Mouse (Mus musculus) ES-E14 (cell line): ENCODE measurements around the gene Bicral. TPM values are rescaled to one million over a fixed set of nuclear protein-coding genes. Genes with fewer than 3 reads are reported as not detected.
A peak's percentile ranks its signal among the peaks of the same experiment; 100 is the strongest.

ENCODE experiments used
- DNase-seq: peaks from one replicate; pipeline ENCODE4 v3.0.0-alpha.2; 2013; ENCODE audit warnings: low read depth, low spot score
- H3K27ac ChIP-seq: 2 replicates; pipeline ENCODE4 v1.5.1; 2012; ENCODE audit warnings: low read depth, mild to moderate bottlenecking, low read length, moderate library complexity, mixed read lengths; ENCODE audit not compliant: poor library complexity, insufficient read depth, severe bottlenecking
- H3K36me3 ChIP-seq: 2 replicates; pipeline ENCODE4 v1.6.1; 2012; ENCODE audit warnings: mild to moderate bottlenecking, low read length, moderate library complexity, mixed read lengths; ENCODE audit not compliant: control insufficient read depth, poor library complexity, insufficient read depth, severe bottlenecking
- H3K4me1 ChIP-seq, 2 experiments: fragments of 150-350 bp in 1 of 2; sonication (generic) in 1 of 2; 2 replicates each; pipeline ENCODE4 v1.6.1; 2012; ENCODE audit warnings: low read length in 2 of 2, mild to moderate bottlenecking in 1 of 2, mixed read lengths in 1 of 2; ENCODE audit not compliant: control insufficient read depth in 2 of 2, insufficient read depth in 2 of 2, poor library complexity in 1 of 2
- H3K4me3 ChIP-seq, 2 experiments: fragments of 150-350 bp in 1 of 2; sonication (generic) in 1 of 2; 2 replicates each; pipeline ENCODE4 v1.5.1; 2012; ENCODE audit warnings: low read length in 2 of 2, low read depth in 1 of 2, mild to moderate bottlenecking in 1 of 2, mixed read lengths in 1 of 2; ENCODE audit not compliant: insufficient read depth in 1 of 2, poor library complexity in 1 of 2, severe bottlenecking in 1 of 2
- H3K9ac ChIP-seq: 2 replicates; pipeline ENCODE4 v1.6.1; 2012; ENCODE audit warnings: low read depth, mild to moderate bottlenecking, low read length, mixed read lengths; ENCODE audit not compliant: poor library complexity, insufficient read depth, severe bottlenecking
- H3K9me3 ChIP-seq: fragments of 150-350 bp; sonication (generic); 2 replicates; pipeline ENCODE4 v1.6.1; 2012; ENCODE audit warnings: low read depth, mild to moderate bottlenecking, low read length; ENCODE audit not compliant: control insufficient read depth, insufficient read depth
- CHD2 ChIP-seq: IDR thresholded peaks from 2 replicates; pipeline ENCODE4 v1.6.1; 2014; ENCODE audit warnings: mild to moderate bottlenecking, low read depth, low read length, inconsistent platforms
- HCFC1 ChIP-seq: IDR thresholded peaks from 2 replicates; pipeline ENCODE4 v1.6.1; 2012; ENCODE audit warnings: low read length, inconsistent platforms, borderline replicate concordance; ENCODE audit not compliant: insufficient read depth
- MAFK ChIP-seq: IDR thresholded peaks from 2 replicates; pipeline ENCODE4 v1.6.1; 2014; ENCODE audit warnings: mild to moderate bottlenecking, low read depth, low read length, inconsistent platforms; ENCODE audit not compliant: insufficient read depth
- ZC3H11A ChIP-seq: IDR thresholded peaks from 2 replicates; pipeline ENCODE4 v1.6.1; 2012; ENCODE audit warnings: low read depth, mild to moderate bottlenecking, inconsistent platforms, low read length, borderline replicate concordance
- ZNF384 ChIP-seq: IDR thresholded peaks from 2 replicates; pipeline ENCODE4 v1.6.1; 2012; ENCODE audit warnings: low read depth, low read length, inconsistent platforms
- in situ Hi-C, 2 experiments: fragments of 600-800 bp; cut with MboI; formaldehyde crosslinking; loops; one replicate each; pipeline ENCODE4 v1.15.1; 2025; ENCODE audit warnings: low sequenced_read_pairs in 2 of 2, inconsistent platforms in 1 of 2; ENCODE audit not compliant: unreplicated experiment in 2 of 2
- total RNA-seq: library from RNA; depleted of rRNA; stranded (reverse); fragments of 300-350 nt; gene quantifications from 2 replicates; pipeline ENCODE4 v1.2.3, GENCODE M21; 2012

Gene Bicral
- total RNA-seq, 1 experiment = 20.2 TPM

DNA sequence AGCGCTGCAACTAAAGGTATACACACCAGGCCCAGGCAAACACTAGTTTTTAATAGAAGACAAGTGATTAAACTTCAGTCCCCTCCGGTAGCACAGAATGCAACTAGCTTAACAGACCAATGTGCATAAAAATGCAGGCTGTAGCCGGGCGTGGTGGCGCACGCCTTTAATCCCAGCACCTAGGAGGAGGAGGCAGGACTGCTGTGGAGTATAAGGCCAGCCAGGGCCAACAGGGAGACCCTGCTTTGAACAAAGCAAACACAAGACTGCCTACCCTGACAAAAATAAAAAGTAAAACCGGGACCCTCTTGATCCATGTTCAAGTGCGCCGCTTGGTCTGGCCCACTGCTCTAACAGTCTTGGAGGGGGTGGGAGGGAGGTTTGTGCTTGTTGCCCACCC is 83.2 kb downstream of the Bicral start:
- no peak overlapping the region; the same call in 1 of the 2 replicates for H3K27ac ChIP-seq
- H3K4me1 ChIP-seq = peaks cover 0 to 14% of the 10 kb centered on the region in 2 experiments; a peak in 3 of 4 replicates
- H3K9ac ChIP-seq = no peak overlapping the region
- H3K36me3 ChIP-seq = peaks cover 51% of the 10 kb centered on the region
- TF ChIP-seq CHD2 (no peak), ZC3H11A (no peak), MAFK (no peak), HCFC1 (no peak)
- no peak for DNase-seq
- no peak overlapping the region for H3K4me3 ChIP-seq
- H3K9me3 ChIP-seq = no peaks in the 10 kb centered on the region
- in situ Hi-C loops = no loop called here

DNA sequence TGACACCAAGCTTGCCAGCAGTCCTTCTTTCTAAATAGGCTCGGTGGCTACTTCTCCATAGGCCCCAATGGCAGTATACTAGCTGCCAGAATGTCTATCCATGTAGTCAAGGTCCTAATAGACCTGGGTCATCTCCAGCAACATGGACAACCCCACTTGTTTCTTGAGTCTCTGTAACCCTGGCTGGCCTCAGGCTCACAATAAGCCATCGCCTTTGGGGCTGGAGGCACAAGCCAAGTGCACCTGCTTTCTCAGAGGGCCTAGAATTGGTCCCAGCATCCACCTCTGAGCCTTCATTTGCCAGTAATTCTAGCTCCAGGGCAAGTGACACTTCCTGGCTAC is 84.2 kb downstream of the Bicral start:
- H3K36me3 ChIP-seq = peaks cover 42% of the 10 kb centered on the region
- DNase-seq = no peak
- TF ChIP-seq ZC3H11A (no peak), HCFC1 (no peak), ZNF384 (no peak), MAFK (no peak), CHD2 (no peak)
- H3K4me3 ChIP-seq = no peak overlapping the region
- in situ Hi-C loops = no loop called here
- H3K9ac ChIP-seq = no peak overlapping the region
- no peaks in the 10 kb centered on the region for H3K9me3 ChIP-seq
- peaks cover 0 to 9% of the 10 kb centered on the region in 2 experiments; a peak in 3 of 4 replicates for H3K4me1 ChIP-seq
- H3K27ac ChIP-seq = no peak overlapping the region

DNA sequence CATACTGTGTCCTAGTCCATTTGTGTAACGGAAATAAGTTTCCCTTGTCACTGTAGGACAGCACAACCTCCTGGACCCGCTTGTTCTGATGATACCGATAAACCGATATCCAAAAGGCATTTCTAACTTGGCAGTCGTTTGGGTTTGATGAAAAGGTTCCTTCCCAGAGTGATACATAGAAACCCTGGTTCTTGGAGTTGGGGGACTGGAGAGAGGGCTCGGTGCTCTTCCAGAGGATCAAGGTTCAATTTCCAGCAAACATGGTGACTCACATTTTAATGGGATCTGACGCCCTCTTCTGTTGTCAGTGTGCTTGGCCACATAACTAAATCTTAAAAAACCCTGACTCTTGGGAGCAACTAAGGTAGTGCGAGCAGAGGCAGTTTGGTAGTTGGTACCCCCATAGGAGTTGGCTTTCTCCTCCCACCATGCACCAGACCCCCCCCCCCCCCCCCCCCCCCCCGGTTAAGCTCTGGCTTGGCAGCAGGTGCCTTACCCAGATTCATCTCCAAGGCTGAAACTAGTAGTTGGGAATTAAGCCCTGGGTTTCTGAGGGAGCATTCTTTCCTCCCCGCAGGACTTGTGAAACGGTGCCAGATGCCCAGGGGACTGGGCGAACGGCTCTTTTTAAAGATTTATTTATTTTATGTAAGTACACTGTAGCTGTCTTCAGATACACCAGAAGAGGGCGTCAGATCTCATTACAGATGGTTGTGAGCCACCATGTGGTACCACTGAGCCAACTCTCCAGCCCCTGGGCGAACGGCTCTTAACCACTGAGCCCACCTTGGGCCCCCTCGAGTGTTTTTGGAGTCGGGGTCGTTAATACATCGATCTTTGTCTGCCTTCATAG is 84.8 kb downstream of the Bicral start:
- TF ChIP-seq ZC3H11A (no peak), CHD2 (no peak), ZNF384 (no peak), MAFK (no peak), HCFC1 (no peak)
- H3K9ac ChIP-seq = peak overlapping the region; percentile 99
- in situ Hi-C loops = no loop called here
- no peak for DNase-seq
- no peaks in the 10 kb centered on the region for H3K9me3 ChIP-seq
- peak overlapping the region; percentile 87; the same call in 1 of the 2 replicates for H3K27ac ChIP-seq
- peaks cover 0 to 6% of the 10 kb centered on the region in 2 experiments; a peak in 3 of 4 replicates for H3K4me1 ChIP-seq
- H3K4me3 ChIP-seq = peak overlapping the region; percentile 76 to 100
- H3K36me3 ChIP-seq = peaks cover 36% of the 10 kb centered on the region

DNA sequence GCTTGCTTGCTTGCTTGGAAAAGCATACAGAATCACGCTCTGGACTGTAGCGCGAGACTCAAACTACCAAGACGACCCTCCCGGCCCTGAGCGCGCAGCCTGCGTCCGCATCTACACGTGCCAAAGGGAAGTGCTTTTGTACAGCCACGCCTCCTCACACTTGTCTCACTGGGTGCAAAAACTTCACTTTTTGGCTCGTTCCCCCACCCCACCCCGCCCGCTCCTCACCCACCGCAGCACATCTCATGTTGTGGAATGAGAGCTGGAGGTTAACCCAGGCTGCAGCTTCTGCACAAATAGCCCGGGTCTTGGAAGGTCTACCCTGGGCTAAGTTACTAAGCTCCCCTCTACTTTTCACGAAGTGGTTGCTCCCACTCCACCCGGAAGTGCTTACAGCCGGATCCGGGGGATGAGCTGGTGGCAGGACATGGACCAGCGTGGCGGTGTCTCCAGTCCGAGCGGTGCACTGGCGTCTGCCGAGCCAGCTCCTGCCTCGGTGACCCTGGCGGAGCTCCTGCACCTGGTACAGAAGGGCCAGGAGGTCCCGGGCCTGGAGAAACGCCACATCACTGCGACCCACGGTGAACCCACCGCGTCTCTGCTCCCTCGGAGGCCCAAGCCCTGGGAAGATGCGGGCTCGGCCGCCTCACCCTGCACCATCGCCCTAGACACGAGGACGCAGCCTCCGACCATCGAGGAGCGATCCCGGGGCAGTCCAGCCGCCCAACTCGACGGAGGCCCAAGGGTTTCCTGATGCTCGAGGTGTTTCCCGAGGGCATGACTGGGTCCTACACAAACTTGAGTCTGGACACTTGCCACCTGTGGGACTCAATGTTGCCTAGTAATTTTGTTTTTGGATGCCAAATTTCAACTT is 85.6 kb downstream of the Bicral start, which contains the start of gene 2310039H08Rik:
2310039H08Rik (plus strand) TSS at position 232 of the 874 bp plus-strand sequence.
- in situ Hi-C loops = no loop called here
- Histone ChIP-seq H3K27ac (peak within 1 kb of the TSS; percentile 87), H3K36me3 (peaks cover 27% of the 10 kb centered on the region), H3K9me3 (no peaks in the 10 kb centered on the region), H3K4me1 (peaks cover 0 to 13% of the 10 kb centered on the region in 2 experiments; a peak in 3 of 4 replicates), H3K4me3 (peak within 1 kb of the TSS; percentile 76 to 100), H3K9ac (peak within 1 kb of the TSS; percentile 99)
- no peak for TF ChIP-seq MAFK
- peak; percentile 70; the same call in 1 of the 2 replicates for TF ChIP-seq HCFC1
- DNase-seq = peak; percentile 88
